Mouse (Mus musculus): ENCODE results near the gene Klk4. TPM values are rescaled to one million over a fixed set of nuclear protein-coding genes. Genes with fewer than 3 reads are reported as not detected.

The Klk4 gene
- polyA plus RNA-seq, 1 experiment = not detected

DNA sequence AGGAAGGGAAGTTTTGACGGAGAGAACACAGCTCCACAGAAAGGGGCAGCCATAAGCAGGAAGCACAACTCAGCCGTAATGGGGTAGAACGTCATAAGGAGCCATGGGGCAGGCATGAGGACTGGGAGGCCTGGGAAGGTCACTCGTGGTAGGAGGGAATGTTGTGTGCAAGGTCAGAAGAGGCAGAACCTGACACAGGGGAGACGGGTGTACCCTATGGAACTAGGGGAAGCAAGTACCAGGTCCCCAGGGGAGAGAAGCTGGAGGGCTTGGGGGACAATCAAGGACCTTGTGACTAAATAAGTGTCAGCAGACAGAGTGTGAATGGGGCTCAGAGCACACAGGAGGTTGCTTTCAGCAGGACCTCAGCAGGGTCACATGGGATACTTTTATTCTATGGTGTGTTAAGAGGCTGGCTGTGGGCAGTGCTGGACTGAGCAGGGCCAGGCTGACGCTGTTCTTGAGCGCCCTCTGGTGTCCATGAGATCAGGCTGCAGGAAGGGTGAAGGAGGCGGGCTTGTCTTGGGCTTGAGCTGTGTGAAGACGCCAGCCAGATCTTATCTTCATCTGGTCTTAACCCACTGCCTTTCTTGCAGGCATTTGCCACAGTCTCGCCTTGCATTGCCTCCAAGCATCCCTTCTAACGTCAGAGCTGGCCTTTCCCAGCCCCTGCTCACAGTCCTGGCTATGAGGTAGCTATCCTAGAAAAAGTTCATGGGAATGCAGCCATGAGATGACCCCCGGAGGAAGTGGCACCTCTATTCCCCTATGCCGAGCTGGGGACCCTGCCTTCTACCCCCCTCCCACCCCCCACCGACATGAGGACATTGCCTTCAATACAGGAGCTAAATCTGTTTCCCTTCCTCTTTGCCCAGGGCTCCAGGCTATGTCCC is 38.8 kb downstream of the Klk4 start:
- H3K4me1 ChIP-seq (ENCODE audit: control insufficient read depth, insufficient read depth, insufficient read length, low read length) = no peaks in the 10 kb centered on the region
- 26% methylated on average over 14 of the region's 14 CpGs for WGBS
- no peak overlapping the region for H3K27ac ChIP-seq (ENCODE audit: insufficient read depth, low read depth, low read length)
- no peaks in the 10 kb centered on the region for H3K27me3 ChIP-seq (ENCODE audit: control insufficient read depth, insufficient read depth, low read length)
- no peaks in the 10 kb centered on the region for H3K36me3 ChIP-seq (ENCODE audit: control insufficient read depth, insufficient read depth, low read length)
- H3K4me3 ChIP-seq (ENCODE audit: low read depth, low read length) = no peak overlapping the region
- TF ChIP-seq POLR2A (IDR thresholded peaks at IDR 0.05; ENCODE audit: low read depth, low read length) (no peak), CTCF (IDR thresholded peaks at IDR 0.05; ENCODE audit: extremely low read depth, insufficient read length, insufficient replicate concordance, low read depth, low read length) (peak; percentile 80)

DNA sequence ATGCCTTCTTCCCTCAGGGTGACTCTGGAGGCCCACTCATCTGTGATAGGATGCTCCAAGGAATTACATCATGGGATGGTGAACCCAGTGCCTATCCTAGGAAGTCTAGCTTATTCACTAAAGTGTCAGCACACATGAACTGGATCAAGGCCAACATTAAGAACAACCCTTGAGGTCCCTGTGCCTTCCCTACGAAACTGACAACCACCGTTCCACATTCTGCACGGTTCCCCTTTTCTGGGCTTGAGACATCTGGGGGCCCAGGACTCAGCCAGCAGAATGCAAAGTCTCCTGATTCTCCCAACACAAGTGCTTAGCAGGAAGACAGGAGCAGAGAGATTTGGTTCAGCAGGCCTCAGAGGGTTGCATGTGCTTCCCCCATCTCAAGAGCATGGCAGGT is 39.6 kb downstream of the Klk4 start:
- Histone ChIP-seq H3K4me3 (ENCODE audit: low read depth, low read length) (no peak overlapping the region), H3K27me3 (ENCODE audit: control insufficient read depth, insufficient read depth, low read length) (no peaks in the 10 kb centered on the region), H3K27ac (ENCODE audit: insufficient read depth, low read depth, low read length) (no peak overlapping the region), H3K4me1 (ENCODE audit: control insufficient read depth, insufficient read depth, insufficient read length, low read length) (no peaks in the 10 kb centered on the region), H3K36me3 (ENCODE audit: control insufficient read depth, insufficient read depth, low read length) (no peaks in the 10 kb centered on the region)
- 78% methylated on average over 3 of the region's 3 CpGs for WGBS
- TF ChIP-seq POLR2A (IDR thresholded peaks at IDR 0.05; ENCODE audit: low read depth, low read length) = no peak
- TF ChIP-seq CTCF (IDR thresholded peaks at IDR 0.05; ENCODE audit: extremely low read depth, insufficient read length, insufficient replicate concordance, low read depth, low read length) = no peak

DNA sequence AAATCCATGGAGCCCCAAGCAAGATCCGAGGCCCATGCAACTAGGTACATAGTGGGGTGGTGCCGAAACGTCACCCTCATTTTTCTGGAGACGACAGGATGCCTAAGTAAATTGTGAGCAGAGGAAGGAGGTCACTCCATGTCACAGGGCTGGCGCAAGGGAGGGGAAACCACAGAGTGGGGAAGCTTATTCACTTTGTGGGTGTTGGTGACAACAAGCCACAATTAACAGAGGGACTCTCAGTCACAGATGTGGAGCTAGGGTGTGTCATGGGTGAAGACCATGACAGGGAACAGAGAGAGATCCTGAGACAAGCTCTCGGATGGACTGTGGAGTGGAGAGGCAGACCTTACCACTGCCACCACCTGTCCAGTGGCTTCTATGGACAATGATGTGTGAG is 40.1 kb downstream of the Klk4 start:
- 74% methylated on average over 6 of the region's 6 CpGs for WGBS
- H3K27me3 ChIP-seq (ENCODE audit: control insufficient read depth, insufficient read depth, low read length) = no peaks in the 10 kb centered on the region
- no peak overlapping the region for H3K4me3 ChIP-seq (ENCODE audit: low read depth, low read length)
- no peak overlapping the region for H3K27ac ChIP-seq (ENCODE audit: insufficient read depth, low read depth, low read length)
- no peaks in the 10 kb centered on the region for H3K4me1 ChIP-seq (ENCODE audit: control insufficient read depth, insufficient read depth, insufficient read length, low read length)
- no peaks in the 10 kb centered on the region for H3K36me3 ChIP-seq (ENCODE audit: control insufficient read depth, insufficient read depth, low read length)
- TF ChIP-seq CTCF (IDR thresholded peaks at IDR 0.05; ENCODE audit: extremely low read depth, insufficient read length, insufficient replicate concordance, low read depth, low read length) (no peak), POLR2A (IDR thresholded peaks at IDR 0.05; ENCODE audit: low read depth, low read length) (no peak)

DNA sequence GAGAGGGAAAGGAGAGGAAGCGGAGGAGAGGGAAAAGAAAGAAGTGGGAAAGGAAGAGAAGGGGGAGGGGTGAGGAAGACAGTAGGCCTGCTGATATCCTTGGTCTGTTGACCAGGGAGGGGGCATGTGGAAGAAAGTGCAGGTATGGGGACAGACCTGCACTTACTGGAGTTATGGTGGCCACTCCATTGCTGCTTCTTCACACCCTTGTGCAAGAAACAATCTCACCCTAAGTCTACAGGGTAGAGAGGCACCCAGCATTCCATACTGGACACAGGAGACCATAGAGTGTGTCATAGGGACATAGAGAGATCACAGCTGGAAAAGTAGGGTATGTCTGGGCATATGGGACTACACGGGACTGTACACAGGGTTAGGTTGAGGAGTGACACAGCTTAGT is 41.0 kb downstream of the Klk4 start:
- no peaks in the 10 kb centered on the region for H3K27me3 ChIP-seq (ENCODE audit: control insufficient read depth, insufficient read depth, low read length)
- no peak overlapping the region for H3K27ac ChIP-seq (ENCODE audit: insufficient read depth, low read depth, low read length)
- TF ChIP-seq CTCF (IDR thresholded peaks at IDR 0.05; ENCODE audit: extremely low read depth, insufficient read length, insufficient replicate concordance, low read depth, low read length) = no peak
- TF ChIP-seq POLR2A (IDR thresholded peaks at IDR 0.05; ENCODE audit: low read depth, low read length) = no peak
- WGBS = 74% methylated on average over 2 of the region's 2 CpGs
- H3K4me3 ChIP-seq (ENCODE audit: low read depth, low read length) = no peak overlapping the region
- no peaks in the 10 kb centered on the region for H3K36me3 ChIP-seq (ENCODE audit: control insufficient read depth, insufficient read depth, low read length)
- H3K4me1 ChIP-seq (ENCODE audit: control insufficient read depth, insufficient read depth, insufficient read length, low read length) = no peaks in the 10 kb centered on the region

DNA sequence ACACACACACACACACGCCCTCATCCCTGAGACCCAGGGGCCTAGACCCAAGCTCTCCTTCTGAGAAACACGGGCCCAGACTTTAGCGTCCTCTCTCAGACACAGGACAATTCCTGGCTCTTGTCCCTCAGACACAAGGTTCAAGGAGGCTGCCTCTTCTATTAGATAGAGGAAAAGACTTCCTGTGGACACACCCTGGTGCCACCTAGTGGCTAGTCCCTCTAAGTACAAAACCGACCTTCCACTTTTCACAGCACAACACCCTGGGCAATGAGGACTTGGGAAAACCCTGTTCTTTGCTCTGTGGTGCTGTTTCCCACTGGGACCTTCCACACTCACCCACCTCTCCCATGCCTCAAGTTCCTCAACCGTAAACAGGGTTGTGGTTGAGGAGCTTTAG is 45.0 kb downstream of the Klk4 start:
- Histone ChIP-seq H3K27ac (ENCODE audit: insufficient read depth, low read depth, low read length) (no peak overlapping the region), H3K4me1 (ENCODE audit: control insufficient read depth, insufficient read depth, insufficient read length, low read length) (no peaks in the 10 kb centered on the region), H3K4me3 (ENCODE audit: low read depth, low read length) (no peak overlapping the region), H3K27me3 (ENCODE audit: control insufficient read depth, insufficient read depth, low read length) (no peaks in the 10 kb centered on the region), H3K36me3 (ENCODE audit: control insufficient read depth, insufficient read depth, low read length) (no peaks in the 10 kb centered on the region)
- 54% methylated on average over 5 of the region's 5 CpGs for WGBS
- no peak for TF ChIP-seq POLR2A (IDR thresholded peaks at IDR 0.05; ENCODE audit: low read depth, low read length)
- TF ChIP-seq CTCF (IDR thresholded peaks at IDR 0.05; ENCODE audit: extremely low read depth, insufficient read length, insufficient replicate concordance, low read depth, low read length) = peak; percentile 29; the same call in 1 of the 2 replicates

DNA sequence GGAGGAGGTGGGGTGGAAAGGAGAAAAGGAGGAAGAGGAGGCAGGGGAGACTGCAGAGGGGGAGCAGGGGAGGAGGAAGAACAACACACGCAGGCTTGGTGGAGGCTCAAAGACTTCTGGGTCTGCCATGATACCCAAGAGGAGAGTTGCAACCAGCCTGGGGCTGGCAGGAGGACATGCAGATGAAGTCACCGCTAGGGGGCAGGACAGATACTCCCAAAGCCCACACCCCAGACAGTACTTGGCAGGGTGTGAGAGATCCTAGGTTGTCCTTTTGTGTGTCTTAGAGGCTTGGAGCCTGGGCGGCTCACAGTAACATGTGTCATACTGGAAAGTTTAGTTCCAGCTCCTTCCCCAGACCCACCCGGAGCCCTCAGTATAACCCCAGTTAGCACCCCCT is 47.6 kb downstream of the Klk4 start:
- no peak overlapping the region for H3K27ac ChIP-seq (ENCODE audit: insufficient read depth, low read depth, low read length)
- H3K4me3 ChIP-seq (ENCODE audit: low read depth, low read length) = no peak overlapping the region
- H3K36me3 ChIP-seq (ENCODE audit: control insufficient read depth, insufficient read depth, low read length) = no peaks in the 10 kb centered on the region
- no peaks in the 10 kb centered on the region for H3K27me3 ChIP-seq (ENCODE audit: control insufficient read depth, insufficient read depth, low read length)
- WGBS = 39% methylated on average over 4 of the region's 4 CpGs
- no peaks in the 10 kb centered on the region for H3K4me1 ChIP-seq (ENCODE audit: control insufficient read depth, insufficient read depth, insufficient read length, low read length)
- TF ChIP-seq CTCF (IDR thresholded peaks at IDR 0.05; ENCODE audit: extremely low read depth, insufficient read length, insufficient replicate concordance, low read depth, low read length) (peak; percentile 33; the same call in 1 of the 2 replicates), POLR2A (IDR thresholded peaks at IDR 0.05; ENCODE audit: low read depth, low read length) (no peak)

DNA sequence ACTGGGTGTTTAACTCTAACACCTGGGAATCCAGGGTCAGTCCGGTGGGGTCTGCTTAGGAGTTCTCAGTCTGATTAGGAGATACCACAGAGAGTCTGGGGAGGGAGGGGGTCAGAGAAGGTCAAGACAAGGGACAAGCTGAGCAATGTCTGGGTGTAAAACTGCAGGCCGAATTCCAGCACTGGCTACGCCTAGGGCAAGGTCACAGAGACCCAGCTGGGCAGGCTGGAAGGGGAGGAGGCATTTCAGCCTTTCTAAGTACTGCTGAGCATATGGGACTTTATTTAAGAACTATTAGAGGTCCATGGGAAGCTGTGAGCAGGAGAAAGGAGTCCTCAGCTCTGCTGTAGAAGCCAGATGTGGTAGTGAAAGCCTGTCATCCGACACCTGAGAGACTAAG is 51.4 kb downstream of the Klk4 start:
- H3K27ac ChIP-seq (ENCODE audit: insufficient read depth, low read depth, low read length) = no peak overlapping the region

More for the DNA sequence above, 51.4 kb downstream of the Klk4 start:
- Histone ChIP-seq H3K36me3 (ENCODE audit: control insufficient read depth, insufficient read depth, low read length) (no peaks in the 10 kb centered on the region), H3K4me1 (ENCODE audit: control insufficient read depth, insufficient read depth, insufficient read length, low read length) (no peaks in the 10 kb centered on the region), H3K27me3 (ENCODE audit: control insufficient read depth, insufficient read depth, low read length) (no peaks in the 10 kb centered on the region), H3K4me3 (ENCODE audit: low read depth, low read length) (no peak overlapping the region)
- no peak for TF ChIP-seq POLR2A (IDR thresholded peaks at IDR 0.05; ENCODE audit: low read depth, low read length)
- TF ChIP-seq CTCF (IDR thresholded peaks at IDR 0.05; ENCODE audit: extremely low read depth, insufficient read length, insufficient replicate concordance, low read depth, low read length) = no peak
- 59% methylated on average over 4 of the region's 4 CpGs for WGBS
